Mouse (Mus musculus) v-Abl transformed pro-B cells (cell line): ENCODE data around the gene Dazap1.

ENCODE experiments used
- in situ Hi-C, 2 experiments: fragments of 400-800 bp; cut with MboI; formaldehyde crosslinking; loops; one replicate each; pipeline ENCODE4 v1.15.1; 2025; ENCODE audit not compliant: unreplicated experiment in 2 of 2

The Dazap1 gene

DNA sequence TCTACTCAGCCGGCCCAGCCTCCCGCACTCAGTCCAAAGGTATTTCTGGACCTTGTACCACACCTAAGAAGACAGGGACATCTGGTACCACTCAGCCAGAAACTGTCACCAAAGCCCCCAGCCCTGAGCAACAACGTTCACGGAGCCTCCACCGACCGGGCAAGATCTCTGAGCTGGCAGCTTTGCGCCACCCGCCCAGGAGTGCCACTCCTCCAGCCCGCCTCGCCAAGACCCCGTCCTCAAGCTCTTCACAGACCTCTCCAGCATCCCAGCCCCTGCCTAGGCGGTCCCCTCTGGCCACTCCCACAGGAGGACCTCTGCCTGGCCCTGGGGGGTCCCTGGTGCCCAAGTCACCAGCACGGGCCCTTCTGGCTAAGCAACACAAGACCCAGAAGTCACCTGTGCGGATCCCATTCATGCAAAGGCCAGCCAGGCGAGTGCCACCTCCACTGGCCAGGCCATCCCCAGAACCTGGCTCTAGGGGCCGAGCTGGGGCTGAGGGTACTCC, 53.3 kb downstream of the Dazap1 start:
- in situ Hi-C loops, result no loop called here

- in situ Hi-C loops, result no loop called here
Observed at GRCm38 (mm10) chr10:80315315-80315714, 54.0 kb downstream of the Dazap1 start.

- in situ Hi-C loops, result no loop called here
Observed at GRCm38 (mm10) chr10:80316359-80316781, 55.1 kb downstream of the Dazap1 start.

DNA sequence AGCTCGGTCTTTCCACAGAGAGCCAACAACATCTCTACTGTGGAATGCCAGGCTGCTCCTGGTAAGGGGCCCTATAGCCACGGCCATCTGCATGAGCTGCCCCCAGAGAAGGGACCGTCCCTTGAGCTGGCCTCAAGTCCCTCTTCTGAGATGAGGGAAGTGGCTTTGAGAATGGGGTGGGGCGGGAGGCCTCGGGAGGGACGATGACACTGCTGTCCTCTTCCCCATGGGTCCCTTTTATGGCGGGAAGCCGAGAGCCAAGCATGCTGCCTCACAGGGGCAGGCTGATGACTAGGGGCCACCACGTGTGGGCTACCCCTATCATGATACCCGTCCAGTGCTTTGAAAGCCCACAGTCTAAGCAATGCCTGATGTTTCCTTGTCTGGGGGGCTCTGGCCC, 55.7 kb downstream of the Dazap1 start:
- in situ Hi-C loops, result no loop called here

DNA sequence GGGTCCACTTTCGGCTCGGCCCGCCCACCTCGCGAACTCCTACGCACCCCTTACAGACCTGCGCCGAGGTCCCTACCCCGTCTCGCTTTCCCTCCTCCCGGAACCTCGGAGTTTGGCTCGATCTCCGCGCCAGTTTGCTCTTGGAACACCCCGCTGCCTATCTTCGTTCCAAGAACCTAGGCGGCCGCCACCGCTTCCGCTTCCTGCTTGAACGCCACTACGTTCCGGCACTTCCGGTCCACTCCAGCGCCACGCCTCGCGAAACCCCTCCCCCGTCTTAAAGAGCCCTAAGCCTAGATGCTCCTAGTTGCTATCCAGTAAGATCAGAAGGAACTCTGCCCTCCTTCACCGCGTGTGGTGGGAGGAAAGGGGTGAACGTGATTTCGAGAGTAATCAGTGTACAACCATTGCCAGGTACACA, 59.1 kb downstream of the Dazap1 start, which contains the start of gene 2310011J03Rik:
Gene 2310011J03Rik (minus strand): TSS at position 198 of the 421 bp plus-strand sequence.
- in situ Hi-C loops, result loop anchor here in 1 of 2 experiments (5.0 kb wide), 1 partner anchor 53 kb away; no protein-coding TSS in a partner anchor

DNA sequence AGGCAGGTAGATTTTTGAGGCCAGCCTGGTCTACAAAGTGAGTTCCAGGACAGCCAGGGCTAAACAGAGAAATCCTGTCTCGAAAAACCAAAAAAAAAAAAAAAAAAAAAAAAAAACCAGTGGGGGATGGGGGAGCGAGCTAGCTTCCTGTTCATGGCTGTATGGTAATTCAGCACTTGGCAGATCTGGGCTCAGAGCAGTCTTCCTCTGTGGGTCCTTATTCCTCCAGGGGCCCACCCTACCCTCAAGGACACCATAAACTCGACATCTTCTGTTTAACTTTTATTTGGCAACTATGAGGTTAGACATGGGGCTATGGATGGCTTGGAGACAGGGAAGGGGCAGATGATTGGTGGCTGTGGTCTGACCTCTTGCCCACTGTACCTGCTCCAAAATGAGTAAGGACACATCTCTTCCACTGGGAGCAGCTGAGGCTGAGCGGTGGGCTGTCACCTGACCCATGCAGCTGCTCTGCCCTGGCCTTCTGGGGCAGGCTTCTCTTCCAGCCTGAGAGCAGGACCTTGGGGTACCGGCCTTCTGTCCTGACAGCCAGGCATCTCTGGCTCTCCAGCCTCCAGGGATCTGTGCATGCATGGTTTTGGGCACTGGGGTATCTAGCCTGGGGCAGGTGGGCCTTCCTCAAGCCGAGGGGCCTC, 59.9 kb downstream of the Dazap1 start:
- in situ Hi-C loops, result loop anchor here in 1 of 2 experiments (5.0 kb wide), 1 partner anchor 54 kb away; no protein-coding TSS in a partner anchor

DNA sequence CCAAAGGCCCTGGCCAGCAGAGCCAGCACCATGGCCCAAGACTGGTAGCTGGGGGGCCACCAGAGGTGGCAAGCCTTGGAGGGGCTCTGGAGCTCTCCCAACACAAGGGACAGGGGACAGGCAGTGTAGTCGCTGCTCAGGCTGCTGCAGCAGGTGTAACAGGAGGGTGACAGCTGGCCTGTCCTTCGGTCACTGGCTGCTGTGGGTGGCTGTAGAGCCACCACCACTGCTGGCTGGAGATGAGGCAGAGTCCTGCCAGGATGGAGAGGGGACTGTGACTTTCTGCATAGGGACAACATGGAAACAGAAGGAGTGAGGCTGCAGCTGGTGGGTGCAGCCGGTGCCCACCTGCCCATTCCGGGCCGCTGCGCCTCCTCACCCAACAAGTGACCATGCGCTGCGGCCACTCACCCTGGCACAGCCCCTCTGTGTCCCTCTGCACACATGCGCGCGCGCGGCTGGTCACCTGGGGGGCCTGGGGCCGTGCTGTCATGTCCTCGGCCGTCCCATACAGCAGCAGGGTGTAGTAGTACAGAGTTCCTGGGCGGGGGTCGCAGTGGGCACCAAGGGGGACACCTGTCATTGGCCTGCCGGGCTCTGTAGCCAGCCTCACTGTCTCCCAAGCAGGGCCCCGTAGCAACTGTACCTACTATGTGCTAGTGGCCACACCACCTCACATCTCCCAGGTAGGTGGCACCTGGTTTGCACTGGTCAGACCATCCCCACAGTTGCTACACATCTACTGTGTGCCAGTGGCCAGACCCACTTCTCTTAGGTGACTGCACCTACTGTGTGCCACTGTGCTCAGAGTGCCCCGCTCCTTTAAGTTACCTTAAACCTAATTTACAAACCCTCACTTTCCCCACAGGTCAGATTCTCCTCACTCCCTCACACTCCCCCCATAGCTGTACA, 60.6 kb downstream of the Dazap1 start:
- in situ Hi-C loops, result loop anchor here in 1 of 2 experiments (5.0 kb wide), 1 partner anchor 55 kb away; no protein-coding TSS in a partner anchor

DNA sequence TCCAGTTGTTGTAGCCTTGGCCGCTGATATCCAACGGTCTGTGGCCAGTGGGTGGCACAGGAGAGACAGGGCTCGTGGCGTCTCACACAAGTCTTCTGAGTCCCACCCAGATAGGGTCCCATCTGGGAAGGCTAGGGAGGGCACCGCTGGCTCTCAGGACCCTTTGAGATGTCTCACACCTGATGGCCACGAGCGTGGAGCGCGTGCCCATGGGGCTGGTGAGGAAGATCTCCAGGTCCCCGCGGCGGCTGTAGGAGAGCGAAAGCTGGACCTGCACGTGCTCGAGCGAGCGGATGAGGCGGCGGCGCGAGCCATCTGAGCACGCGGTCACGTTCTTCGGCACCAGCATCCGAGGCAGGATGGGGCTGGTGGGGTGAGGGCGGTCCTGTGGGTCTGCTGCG, 61.5 kb downstream of the Dazap1 start:
- in situ Hi-C loops, result loop anchor here in 1 of 2 experiments (5.0 kb wide), 1 partner anchor 56 kb away; no protein-coding TSS in a partner anchor

GRCm38 (mm10) chr10:80323261-80324119, 62.2 kb downstream of the Dazap1 start:
- in situ Hi-C loops, result loop anchor here in 1 of 2 experiments (5.0 kb wide), 1 partner anchor 56 kb away; no protein-coding TSS in a partner anchor

DNA sequence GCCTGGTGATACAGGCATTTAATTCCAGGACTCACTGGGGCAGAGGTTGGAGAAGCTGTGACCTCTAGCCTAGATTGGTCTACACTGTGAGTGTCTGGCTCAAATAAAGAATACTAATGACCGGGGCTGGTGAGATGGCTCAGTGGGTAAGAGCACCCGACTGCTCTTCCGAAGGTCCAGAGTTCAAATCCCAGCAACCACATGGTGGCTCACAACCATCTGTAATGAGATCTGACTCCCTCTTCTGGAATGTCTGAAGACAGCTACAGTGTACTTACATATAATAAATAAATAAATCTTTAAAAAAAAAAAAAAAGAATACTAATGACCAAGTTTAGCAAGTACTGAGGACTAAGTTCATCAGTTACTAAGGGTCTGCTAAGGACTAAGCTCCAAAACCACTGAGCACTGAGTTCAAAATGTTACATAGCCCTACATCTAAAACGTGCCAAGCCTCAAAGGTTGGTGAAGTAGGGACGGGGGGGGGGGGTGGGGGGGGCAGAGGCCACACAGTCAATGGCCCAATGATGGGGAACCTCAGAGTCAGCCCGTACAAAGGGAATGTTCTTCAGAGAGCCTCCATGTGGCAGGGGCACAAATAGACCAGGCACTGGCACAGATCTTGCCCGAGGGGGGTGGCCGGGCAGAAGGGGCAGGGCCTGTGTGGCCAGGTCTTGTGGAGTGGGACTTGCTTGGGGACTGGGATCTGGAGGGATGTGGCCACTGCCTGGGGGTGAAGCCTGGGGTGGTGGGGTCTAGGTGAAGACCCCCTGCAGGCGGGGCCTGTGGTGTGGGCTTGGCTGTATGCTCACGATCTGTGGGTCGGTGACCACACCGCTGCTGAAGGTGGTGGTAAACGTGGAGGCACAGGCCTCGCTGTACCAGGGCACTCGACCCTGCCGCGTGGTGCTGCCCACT, 63.1 kb downstream of the Dazap1 start:
- in situ Hi-C loops, result loop anchor here in 1 of 2 experiments (5.0 kb wide), 1 partner anchor 57 kb away; no protein-coding TSS in a partner anchor

- in situ Hi-C loops, result no loop called here
Observed at GRCm38 (mm10) chr10:80325045-80325444, 63.8 kb downstream of the Dazap1 start.

GRCm38 (mm10) chr10:80329273-80330081, 68.2 kb downstream of the Dazap1 start, which contains the start of the genes Pcsk4 and Reep6:
Gene Pcsk4, minus strand, starts transcription at chr10:80329498.
Gene Reep6, plus strand, starts transcription at chr10:80329953.
- in situ Hi-C loops, result no loop called here

DNA sequence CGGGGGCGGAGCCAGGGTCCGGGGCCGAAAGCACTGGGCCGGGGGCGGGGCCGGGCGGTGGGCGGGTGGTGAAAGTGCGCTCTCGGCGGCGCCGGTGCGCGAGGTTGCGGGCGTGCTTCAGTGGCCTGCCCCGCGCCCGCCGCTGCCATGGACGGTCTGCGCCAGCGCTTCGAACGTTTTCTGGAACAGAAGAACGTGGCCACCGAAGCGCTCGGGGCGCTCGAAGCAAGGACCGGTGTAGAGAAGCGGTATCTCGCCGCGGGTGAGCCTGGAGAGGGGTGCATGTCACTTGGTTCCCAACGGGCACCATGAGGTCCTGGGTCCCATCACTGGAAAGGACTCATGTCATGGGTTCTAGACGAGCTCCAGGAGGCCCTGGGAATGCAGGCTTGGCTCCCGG, 68.8 kb downstream of the Dazap1 start:
- in situ Hi-C loops, result no loop called here

- in situ Hi-C loops, result no loop called here
Observed at GRCm38 (mm10) chr10:80330888-80331287, 69.6 kb downstream of the Dazap1 start.

- in situ Hi-C loops, result no loop called here
Observed at GRCm38 (mm10) chr10:80331636-80332524, 70.6 kb downstream of the Dazap1 start.

GRCm38 (mm10) chr10:80332525-80332989, 71.3 kb downstream of the Dazap1 start:
- in situ Hi-C loops, result no loop called here

DNA sequence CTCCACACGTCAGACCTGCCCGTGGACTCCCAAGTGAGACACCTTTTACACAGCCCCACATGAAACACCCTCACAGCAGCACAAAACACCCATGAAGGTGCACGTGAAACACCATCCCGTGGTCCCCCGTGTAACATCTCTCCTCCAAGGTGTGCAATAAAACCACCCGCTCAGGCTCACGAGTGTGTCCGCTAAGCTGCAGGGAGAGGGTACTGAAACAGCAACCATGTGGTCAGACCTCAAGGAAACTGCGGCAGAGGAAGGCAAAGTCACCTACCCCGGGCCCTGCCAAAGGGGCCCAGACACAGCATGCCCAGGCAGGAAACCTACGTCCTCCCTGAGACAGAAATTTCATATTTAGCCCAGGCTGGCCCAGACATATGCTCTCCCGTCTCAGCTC, 75.0 kb downstream of the Dazap1 start:
- in situ Hi-C loops, result loop anchor here in 1 of 2 experiments (5.0 kb wide), 1 partner anchor 36 kb away; no protein-coding TSS in a partner anchor
